Mouse (Mus musculus): Measurements from ENCODE around the gene Col19a1. TPM values are rescaled to one million over a fixed set of nuclear protein-coding genes. Genes with fewer than 3 reads are reported as not detected.
A peak's percentile ranks its signal among the peaks of the same experiment; 100 is the strongest.
"Not testable (repeated sequence)": the region's sequence is repeated elsewhere in the genome, so short reads cannot be mapped to it uniquely, and the experiment has no call there.

The Col19a1 gene
- polyA plus RNA-seq (2014; fragmentation: Nextera tagmentation; extraction: Ambion mirVana): 0.05 and 0.07 TPM in 2 replicates

- 1% methylated on average over 22 of the region's 22 CpGs for WGBS
- ATAC-seq (ENCODE audit: low FRiP score) (peak; percentile 74), DNase-seq (ENCODE audit: low spot score, missing footprints) (peak; percentile 95)
- Histone ChIP-seq H3K9me3 (ENCODE audit: control insufficient read depth, low read length) (no peaks in the 10 kb centered on the region), H3K4me2 (peak within 1 kb of the TSS; percentile 97), H3K4me1 (ENCODE audit: control insufficient read depth, insufficient read depth, low read length) (peaks cover 7% of the 10 kb centered on the region), H3K27ac (ENCODE audit: low read depth, low read length) (no peak within 1 kb of the TSS), H3K4me3 (ENCODE audit: low read depth, low read length) (peak within 1 kb of the TSS; percentile 52), H3K27me3 (ENCODE audit: control insufficient read depth, insufficient read depth, low read length) (peaks cover 35% of the 10 kb centered on the region), H3K9ac (ENCODE audit: low read length) (peak within 1 kb of the TSS; percentile 52), H3K36me3 (ENCODE audit: control insufficient read depth, insufficient read depth, low read length) (no peaks in the 10 kb centered on the region)
Measured at GRCm38 (mm10) chr1:24587141-24587541, at the start of gene Col19a1. Gene Col19a1 (minus strand): TSS chr1:24587472.

DNA sequence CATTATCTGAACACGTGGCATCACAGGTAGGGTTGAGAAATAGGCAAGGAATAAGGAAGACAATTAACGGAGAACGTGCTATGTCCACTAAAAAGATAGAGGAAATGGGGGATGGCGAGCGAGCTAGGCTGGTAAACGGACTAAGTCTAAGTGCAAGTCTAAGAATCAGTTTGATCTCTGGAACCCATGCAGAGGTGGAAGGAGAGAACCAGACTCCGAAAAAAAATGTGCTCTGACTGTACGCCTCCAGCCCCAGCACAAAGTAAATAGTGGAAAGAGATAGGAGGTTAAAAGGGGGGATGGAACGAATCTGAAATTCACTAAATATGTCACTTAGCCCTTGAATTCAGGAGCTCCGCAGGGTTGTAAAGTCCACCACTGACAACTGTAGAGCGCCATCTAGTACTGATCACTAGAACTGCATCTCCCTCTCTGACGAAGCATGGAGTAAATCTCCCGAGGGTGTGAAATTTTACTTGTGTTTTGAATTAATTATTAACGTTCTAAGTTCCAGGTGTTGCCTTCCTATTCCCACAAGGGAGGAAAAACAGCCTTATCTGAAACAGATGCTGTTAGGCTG is 46.4 kb upstream of the Col19a1 start:
- Histone ChIP-seq H3K36me3 (ENCODE audit: control insufficient read depth, insufficient read depth, low read length) (no peaks in the 10 kb centered on the region), H3K4me1 (ENCODE audit: control insufficient read depth, insufficient read depth, low read length) (no peaks in the 10 kb centered on the region), H3K9me3 (ENCODE audit: control insufficient read depth, low read length) (no peaks in the 10 kb centered on the region), H3K4me3 (ENCODE audit: low read depth, low read length) (no peak overlapping the region), H3K4me2 (no peak overlapping the region), H3K27ac (ENCODE audit: low read depth, low read length) (no peak overlapping the region), H3K9ac (ENCODE audit: low read length) (no peak overlapping the region), H3K27me3 (ENCODE audit: control insufficient read depth, insufficient read depth, low read length) (no peaks in the 10 kb centered on the region)
- DNase-seq (ENCODE audit: low spot score, missing footprints): peak; percentile 89
- 43% methylated on average over 14 of the region's 14 CpGs for WGBS
- ATAC-seq (ENCODE audit: low FRiP score): peak; percentile 24; the same call in 1 of the 2 replicates

DNA sequence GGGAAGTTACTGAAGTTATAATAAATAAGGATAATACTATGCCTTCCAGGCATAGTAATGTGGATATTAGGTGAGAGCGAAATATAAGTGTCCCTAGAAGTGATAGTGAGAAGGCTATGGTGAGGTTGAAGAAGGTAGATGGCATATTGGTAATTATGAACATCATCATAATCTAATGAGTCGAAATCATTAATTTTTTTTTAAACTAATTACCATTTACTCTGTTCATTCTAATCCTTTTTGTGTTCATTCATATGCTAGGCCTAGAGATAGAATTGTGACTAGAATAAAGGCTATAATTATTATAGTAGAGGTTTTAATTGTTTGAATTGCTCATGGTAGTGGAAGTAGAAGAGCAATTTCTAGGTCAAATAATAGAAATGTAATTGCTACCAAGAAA is 25.3 kb upstream of the Col19a1 start:
- WGBS: 2% methylated on average over 1 of the region's 2 CpGs
- not testable (repeated sequence) for H3K9me3 ChIP-seq (ENCODE audit: control insufficient read depth, low read length); H3K27me3 ChIP-seq (ENCODE audit: control insufficient read depth, insufficient read depth, low read length); H3K9ac ChIP-seq (ENCODE audit: low read length); H3K4me1 ChIP-seq (ENCODE audit: control insufficient read depth, insufficient read depth, low read length); H3K36me3 ChIP-seq (ENCODE audit: control insufficient read depth, insufficient read depth, low read length); ATAC-seq (ENCODE audit: low FRiP score); H3K4me3 ChIP-seq (ENCODE audit: low read depth, low read length); DNase-seq (ENCODE audit: low spot score, missing footprints); H3K27ac ChIP-seq (ENCODE audit: low read depth, low read length); H3K4me2 ChIP-seq

DNA sequence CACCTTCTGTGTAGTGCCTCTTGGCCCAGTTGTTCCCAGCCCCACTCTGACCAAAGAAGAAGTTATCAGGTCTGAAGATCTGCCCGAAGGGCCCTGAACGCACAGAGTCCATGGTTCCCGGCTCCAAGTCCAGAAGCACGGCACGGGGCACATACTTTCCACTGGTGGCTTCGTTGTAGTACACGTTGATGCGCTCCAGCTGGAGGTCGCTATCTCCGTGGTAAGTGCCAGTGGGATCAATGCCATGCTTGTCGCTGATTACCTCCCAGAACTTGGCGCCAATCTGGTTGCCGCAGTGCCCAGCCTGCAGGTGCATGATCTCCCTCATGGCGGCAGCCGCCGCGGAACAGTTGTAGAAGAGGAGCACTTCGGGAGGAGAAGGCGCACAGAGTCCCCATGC is 7.8 kb upstream of the Col19a1 start:
- Histone ChIP-seq H3K27me3 (ENCODE audit: control insufficient read depth, insufficient read depth, low read length) (no peaks in the 10 kb centered on the region), H3K27ac (ENCODE audit: low read depth, low read length) (no peak overlapping the region), H3K4me1 (ENCODE audit: control insufficient read depth, insufficient read depth, low read length) (no peaks in the 10 kb centered on the region), H3K9me3 (ENCODE audit: control insufficient read depth, low read length) (no peaks in the 10 kb centered on the region), H3K9ac (ENCODE audit: low read length) (no peak overlapping the region), H3K4me3 (ENCODE audit: low read depth, low read length) (no peak overlapping the region), H3K4me2 (no peak overlapping the region), H3K36me3 (ENCODE audit: control insufficient read depth, insufficient read depth, low read length) (no peaks in the 10 kb centered on the region)
- no peak for DNase-seq (ENCODE audit: low spot score, missing footprints)
- no peak for ATAC-seq (ENCODE audit: low FRiP score)
- WGBS: 94% methylated on average over 19 of the region's 19 CpGs

- H3K9me3 ChIP-seq (ENCODE audit: control insufficient read depth, low read length): no peaks in the 10 kb centered on the region
- peak; percentile 85 for ATAC-seq (ENCODE audit: low FRiP score)
- peak; percentile 95 for DNase-seq (ENCODE audit: low spot score, missing footprints)
- peak overlapping the region; percentile 52 for H3K4me3 ChIP-seq (ENCODE audit: low read depth, low read length)
- no peak overlapping the region for H3K27ac ChIP-seq (ENCODE audit: low read depth, low read length)
- peak overlapping the region; percentile 52 for H3K9ac ChIP-seq (ENCODE audit: low read length)
- peaks cover 35% of the 10 kb centered on the region for H3K27me3 ChIP-seq (ENCODE audit: control insufficient read depth, insufficient read depth, low read length)
- WGBS: under 1% methylated on average over 56 of the region's 72 CpGs
- H3K4me1 ChIP-seq (ENCODE audit: control insufficient read depth, insufficient read depth, low read length): peaks cover 7% of the 10 kb centered on the region
- peak overlapping the region; percentile 97 for H3K4me2 ChIP-seq
- H3K36me3 ChIP-seq (ENCODE audit: control insufficient read depth, insufficient read depth, low read length): no peaks in the 10 kb centered on the region
Measured at GRCm38 (mm10) chr1:24586370-24587140, 717 bp downstream of the Col19a1 start.

DNA sequence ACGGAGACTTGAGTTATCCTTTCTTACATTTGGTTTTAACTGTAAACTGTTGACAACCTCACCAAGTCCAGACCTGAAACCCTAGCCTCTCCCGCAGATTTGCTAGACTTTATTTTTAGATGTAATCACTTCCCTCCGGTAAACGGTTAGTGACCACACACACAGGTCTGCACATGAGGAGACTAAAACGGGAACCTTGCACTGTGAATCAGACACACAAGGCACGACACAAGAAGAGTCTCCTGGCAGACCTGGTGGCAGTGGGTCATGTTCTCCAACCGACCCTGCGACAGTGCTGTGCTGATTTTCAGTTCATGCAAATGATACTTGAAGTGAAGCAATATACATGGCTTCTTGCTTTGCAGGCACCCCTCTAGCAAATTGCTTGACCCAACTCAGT is 14.7 kb downstream of the Col19a1 start:
- Histone ChIP-seq H3K27ac (ENCODE audit: low read depth, low read length) (no peak overlapping the region), H3K4me1 (ENCODE audit: control insufficient read depth, insufficient read depth, low read length) (no peaks in the 10 kb centered on the region), H3K4me2 (no peak overlapping the region), H3K9me3 (ENCODE audit: control insufficient read depth, low read length) (no peaks in the 10 kb centered on the region), H3K36me3 (ENCODE audit: control insufficient read depth, insufficient read depth, low read length) (no peaks in the 10 kb centered on the region), H3K9ac (ENCODE audit: low read length) (no peak overlapping the region), H3K4me3 (ENCODE audit: low read depth, low read length) (no peak overlapping the region), H3K27me3 (ENCODE audit: control insufficient read depth, insufficient read depth, low read length) (no peaks in the 10 kb centered on the region)
- 89% methylated on average over 8 of the region's 8 CpGs for WGBS
- DNase-seq (ENCODE audit: low spot score, missing footprints) (no peak), ATAC-seq (ENCODE audit: low FRiP score) (no peak)

DNA sequence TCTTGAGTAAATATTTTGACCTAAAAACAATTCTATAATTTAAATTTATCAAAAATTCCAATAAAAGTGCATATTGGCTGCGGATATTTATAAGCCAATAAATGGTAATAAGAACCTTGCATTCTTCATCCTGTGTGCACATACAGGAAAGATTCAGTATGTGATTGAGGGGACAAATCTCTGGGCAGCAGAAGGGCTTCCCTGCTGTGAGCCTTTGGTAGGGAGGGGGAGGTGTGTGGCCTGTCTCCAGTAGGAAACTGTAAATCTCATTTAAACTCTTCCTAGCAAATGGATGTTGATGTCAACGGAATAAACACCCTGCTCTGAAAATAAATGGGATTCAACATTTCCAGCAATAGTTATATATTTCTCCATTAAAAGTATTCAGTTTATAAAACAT is 23.2 kb downstream of the Col19a1 start:
- ATAC-seq (ENCODE audit: low FRiP score) (no peak), DNase-seq (ENCODE audit: low spot score, missing footprints) (peak; percentile 77)
- Histone ChIP-seq H3K9me3 (ENCODE audit: control insufficient read depth, low read length) (no peaks in the 10 kb centered on the region), H3K4me1 (ENCODE audit: control insufficient read depth, insufficient read depth, low read length) (no peaks in the 10 kb centered on the region), H3K27ac (ENCODE audit: low read depth, low read length) (no peak overlapping the region), H3K4me3 (ENCODE audit: low read depth, low read length) (no peak overlapping the region), H3K9ac (ENCODE audit: low read length) (no peak overlapping the region), H3K27me3 (ENCODE audit: control insufficient read depth, insufficient read depth, low read length) (no peaks in the 10 kb centered on the region), H3K4me2 (no peak overlapping the region), H3K36me3 (ENCODE audit: control insufficient read depth, insufficient read depth, low read length) (no peaks in the 10 kb centered on the region)
- WGBS: 55% methylated on average over 2 of the region's 2 CpGs

- ATAC-seq (ENCODE audit: low FRiP score) (no peak), DNase-seq (ENCODE audit: low spot score, missing footprints) (no peak)
- 59% methylated on average over 10 of the region's 10 CpGs for WGBS
- Histone ChIP-seq H3K4me2 (no peak overlapping the region), H3K9ac (ENCODE audit: low read length) (no peak overlapping the region), H3K27me3 (ENCODE audit: control insufficient read depth, insufficient read depth, low read length) (no peaks in the 10 kb centered on the region), H3K9me3 (ENCODE audit: control insufficient read depth, low read length) (no peaks in the 10 kb centered on the region), H3K4me1 (ENCODE audit: control insufficient read depth, insufficient read depth, low read length) (no peaks in the 10 kb centered on the region), H3K27ac (ENCODE audit: low read depth, low read length) (no peak overlapping the region), H3K4me3 (ENCODE audit: low read depth, low read length) (no peak overlapping the region), H3K36me3 (ENCODE audit: control insufficient read depth, insufficient read depth, low read length) (no peaks in the 10 kb centered on the region)
Measured at GRCm38 (mm10) chr1:24558005-24558404, 29.3 kb downstream of the Col19a1 start.

DNA sequence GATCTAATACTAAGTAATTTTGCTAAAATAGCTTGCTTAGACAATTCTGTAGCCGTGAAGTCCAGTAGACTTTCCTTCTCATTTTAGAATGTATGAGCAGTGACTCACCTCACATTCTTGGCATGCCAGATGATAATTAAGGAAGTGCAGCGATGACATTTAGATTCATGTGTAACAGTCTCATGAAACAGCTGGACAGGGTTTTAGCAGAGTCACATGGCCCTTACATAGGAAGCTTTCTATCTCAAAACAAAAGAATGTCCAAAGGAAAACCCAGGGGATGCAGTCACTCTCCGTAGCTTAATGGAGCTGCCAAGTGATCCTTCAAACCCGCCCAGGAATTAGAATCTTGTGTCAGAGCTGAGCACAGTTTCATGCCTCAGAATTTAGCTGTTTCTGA is 33.8 kb downstream of the Col19a1 start:
- Histone ChIP-seq H3K27me3 (ENCODE audit: control insufficient read depth, insufficient read depth, low read length) (no peaks in the 10 kb centered on the region), H3K9me3 (ENCODE audit: control insufficient read depth, low read length) (no peaks in the 10 kb centered on the region), H3K4me3 (ENCODE audit: low read depth, low read length) (no peak overlapping the region), H3K36me3 (ENCODE audit: control insufficient read depth, insufficient read depth, low read length) (no peaks in the 10 kb centered on the region), H3K9ac (ENCODE audit: low read length) (no peak overlapping the region), H3K27ac (ENCODE audit: low read depth, low read length) (no peak overlapping the region), H3K4me1 (ENCODE audit: control insufficient read depth, insufficient read depth, low read length) (no peaks in the 10 kb centered on the region), H3K4me2 (no peak overlapping the region)
- no peak for ATAC-seq (ENCODE audit: low FRiP score)
- DNase-seq (ENCODE audit: low spot score, missing footprints): no peak
- 51% methylated on average over 4 of the region's 4 CpGs for WGBS

All from midbrain, embryonic 11.5 days (tissue).